Mouse (Mus musculus) splenic B cell, adult 2 months (primary cell): ENCODE results near the gene Atf7ip.

Experiments
- DNase-seq: peaks from one replicate; pipeline ENCODE4 v3.0.0-alpha.2; 2011; ENCODE audit warnings: low read depth, low spot score
- H3K27me3 ChIP-seq: 2 replicates; pipeline ENCODE4 v1.6.1; 2012; ENCODE audit warnings: mild to moderate bottlenecking, low read length, moderate library complexity, mixed read lengths; ENCODE audit not compliant: control insufficient read depth, poor library complexity, insufficient read depth, severe bottlenecking
- H3K36me3 ChIP-seq: 2 replicates; pipeline ENCODE4 v1.6.1; 2012; ENCODE audit warnings: mild to moderate bottlenecking, low read length, moderate library complexity, mixed read lengths; ENCODE audit not compliant: control insufficient read depth, poor library complexity, insufficient read depth, severe bottlenecking

Atf7ip gene

DNA sequence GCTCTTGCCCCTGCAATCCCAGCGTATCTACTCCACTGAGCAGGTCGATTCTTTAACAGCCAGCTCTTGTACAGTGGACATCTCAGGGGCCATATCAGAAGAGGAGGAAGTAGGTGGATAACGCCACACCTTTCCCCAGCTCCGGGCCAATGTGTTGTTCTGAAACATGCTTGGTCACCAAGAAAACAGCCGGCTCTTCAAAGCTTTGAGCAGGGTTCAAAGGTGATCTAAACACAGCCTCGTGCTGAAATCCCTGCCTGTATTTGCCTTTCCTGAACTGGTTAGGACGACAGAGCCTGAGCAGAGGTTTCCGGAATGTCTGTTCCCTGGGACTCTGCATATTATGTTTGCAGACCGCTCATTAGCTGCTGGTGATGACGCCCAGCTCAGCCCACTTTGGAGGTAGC, 141.5 kb downstream of the Atf7ip start:
- 0 out of 2 replicates have a peak, but pooled peaks cover 2% of the 10 kb centered on the region for H3K36me3 ChIP-seq
- H3K27me3 ChIP-seq: no peaks in the 10 kb centered on the region
- DNase-seq: no peak

DNA sequence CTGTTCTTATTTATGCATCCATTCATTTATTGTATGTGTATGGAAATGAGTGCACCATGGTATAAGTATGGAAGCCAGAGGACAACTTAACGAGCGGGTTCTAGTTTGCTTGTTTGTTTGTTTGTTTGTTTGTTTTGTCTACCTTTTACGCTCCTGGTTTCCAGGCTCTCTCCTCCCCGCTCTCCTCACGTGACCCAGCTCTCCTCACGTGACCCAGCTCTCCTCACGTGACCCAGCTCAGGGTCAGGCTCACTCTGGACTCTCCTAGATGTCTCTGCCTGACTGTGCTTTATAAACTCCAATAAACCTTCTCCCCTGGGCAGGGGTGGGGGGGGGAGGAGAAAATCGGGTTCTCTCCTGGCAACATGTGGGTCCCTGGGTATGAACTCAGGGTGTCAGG, 144.7 kb downstream of the Atf7ip start:
- no peaks in the 10 kb centered on the region for H3K27me3 ChIP-seq
- no peak for DNase-seq
- H3K36me3 ChIP-seq: 0 out of 2 replicates have a peak, but pooled peaks cover 2% of the 10 kb centered on the region

DNA sequence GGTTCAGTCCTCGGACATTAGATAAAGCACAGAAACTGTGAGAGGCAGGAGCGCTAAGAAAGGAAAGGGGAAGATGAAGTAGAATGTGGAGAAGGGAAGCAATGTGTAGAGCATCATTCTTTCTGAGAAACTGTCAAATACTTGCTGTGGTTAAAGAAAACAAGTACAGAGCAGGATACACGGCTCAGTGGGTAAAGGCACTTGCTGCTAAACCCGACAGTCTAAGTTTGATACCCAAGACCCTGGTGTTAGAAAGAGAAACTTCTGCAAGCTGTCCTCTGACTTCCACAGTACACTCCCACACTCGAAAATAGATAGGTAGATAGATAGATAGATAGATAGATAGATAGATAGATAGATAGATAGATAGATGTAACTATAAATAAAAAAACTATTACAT, 147.4 kb downstream of the Atf7ip start:
- DNase-seq: peak; percentile 79
- Histone ChIP-seq H3K36me3 (0 out of 2 replicates have a peak, but pooled peaks cover 2% of the 10 kb centered on the region), H3K27me3 (no peaks in the 10 kb centered on the region)

DNA sequence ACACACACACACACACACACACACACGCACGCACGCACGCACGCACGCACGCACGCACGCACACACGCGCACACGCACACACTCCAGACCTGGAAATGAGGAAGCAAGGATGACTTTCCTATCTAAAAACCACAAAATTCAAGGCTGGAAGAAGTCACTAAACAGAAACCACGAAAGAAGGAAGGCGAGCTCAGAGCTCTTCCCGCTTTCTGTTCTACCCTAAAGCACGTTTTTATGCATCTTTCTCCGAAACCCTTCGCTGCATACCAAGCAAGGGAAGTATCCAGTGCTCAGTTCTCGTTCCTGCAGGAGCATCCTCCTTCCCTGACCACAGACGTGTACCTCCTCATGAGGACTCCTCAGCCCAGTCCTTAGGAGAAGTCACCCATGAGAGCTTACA, 148.5 kb downstream of the Atf7ip start:
- Histone ChIP-seq H3K36me3 (0 out of 2 replicates have a peak, but pooled peaks cover 2% of the 10 kb centered on the region), H3K27me3 (no peaks in the 10 kb centered on the region)
- no peak for DNase-seq

DNA sequence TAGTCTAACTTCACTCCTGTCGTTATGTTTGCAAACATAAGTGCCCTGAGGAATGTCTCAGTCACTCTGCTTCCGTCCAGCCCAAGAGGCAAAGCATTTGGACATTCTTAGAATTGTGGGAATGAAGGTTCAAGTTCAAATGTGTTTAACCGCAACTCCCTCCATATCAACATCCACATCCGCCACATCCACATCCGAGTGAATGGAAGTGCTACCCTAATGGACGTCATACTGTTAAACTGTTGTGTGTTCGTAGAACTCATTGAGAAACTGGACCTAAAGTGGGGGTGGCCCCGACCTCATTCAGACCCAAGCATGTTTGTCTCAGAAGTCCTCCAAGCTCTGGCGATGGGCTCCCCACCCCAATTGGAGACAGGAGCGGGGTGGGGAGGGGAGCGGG, 149.8 kb downstream of the Atf7ip start:
- H3K36me3 ChIP-seq: 0 out of 2 replicates have a peak, but pooled peaks cover under 1% of the 10 kb centered on the region

DNA sequence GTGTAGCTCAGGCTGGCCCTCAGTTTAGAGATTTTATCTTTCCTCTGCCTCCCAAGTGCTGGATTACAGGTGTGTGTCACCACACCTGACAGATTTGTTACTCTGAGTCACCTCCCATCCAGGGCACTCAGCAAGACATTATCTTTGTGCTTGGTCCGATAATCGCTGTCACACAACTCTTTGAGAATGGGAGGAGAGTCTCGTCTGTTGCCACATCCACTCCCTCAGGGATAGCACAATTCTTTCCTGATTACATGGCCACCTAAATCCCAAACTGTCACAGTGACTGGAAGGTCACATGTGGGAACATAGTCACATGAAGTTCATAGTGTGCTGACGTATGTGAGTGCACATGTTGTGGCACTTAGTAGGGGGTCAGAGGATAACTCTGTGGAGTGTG, 152.3 kb downstream of the Atf7ip start:
- no peaks in the 10 kb centered on the region for H3K27me3 ChIP-seq
- DNase-seq: peak; percentile 12
- no peaks in the 10 kb centered on the region for H3K36me3 ChIP-seq

More for the DNA sequence above, 149.8 kb downstream of the Atf7ip start:
- no peaks in the 10 kb centered on the region for H3K27me3 ChIP-seq
- no peak for DNase-seq

DNA sequence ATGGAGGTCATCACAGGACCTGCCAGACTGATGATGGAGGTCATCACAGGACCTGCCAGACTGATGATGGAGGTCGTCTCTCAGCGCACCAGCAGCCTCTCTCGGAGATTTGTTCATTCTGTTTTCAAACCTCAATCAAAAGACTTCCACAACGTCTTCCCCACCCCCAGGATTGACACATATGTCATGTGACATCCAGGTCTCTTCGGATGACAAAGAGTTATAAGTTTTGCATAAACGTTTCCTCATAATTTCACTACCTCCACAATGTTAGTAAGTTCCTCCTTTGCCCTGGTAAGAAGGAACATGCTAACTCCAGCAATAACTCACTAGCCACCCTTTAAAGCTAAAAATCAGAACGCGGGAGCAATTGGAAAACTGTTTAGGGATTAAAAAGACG, 153.3 kb downstream of the Atf7ip start:
- no peaks in the 10 kb centered on the region for H3K36me3 ChIP-seq
- peak; percentile 89 for DNase-seq
- H3K27me3 ChIP-seq: no peaks in the 10 kb centered on the region
